In genomic region chr2:110177879-110178278, GRCm38 (mm10) we compare ENCODE assay signal across 8 mouse cellular contexts.
A peak's percentile ranks its signal among the peaks of the same experiment; 100 is the strongest.
DNase-seq lines count a peak whose midpoint lies in the region; ATAC-seq and TF ChIP-seq lines count a peak whose summit lies in the region.

No protein-coding gene starts in this region.

- WGBS in kidney, embryonic 14.5 days = 51% methylated on average over 7 of the region's 7 CpGs
- WGBS in cerebellum, adult 2 months = 9% methylated on average over 7 of the region's 7 CpGs
- WGBS in limb, embryonic 14.5 days = 19% methylated on average over 7 of the region's 7 CpGs

- ATAC-seq in kidney, embryonic 14.5 days (ENCODE audit: low FRiP score, low TSS enrichment) = no peak
- ATAC-seq in limb, embryonic 14.5 days (ENCODE audit: low FRiP score, low read depth) = no peak

- H3K27ac ChIP-seq in kidney, embryonic 14.5 days (ENCODE audit: low read depth, low read length) = no peak overlapping the region
- no peak overlapping the region for H3K27ac ChIP-seq in cerebellum, adult 2 months (ENCODE audit: insufficient read depth, low read length)
- peak overlapping the region; percentile 77 for H3K27ac ChIP-seq in limb, embryonic 14.5 days (replicated peaks; ENCODE audit: low read depth, low read length)

- H3K4me2 ChIP-seq in kidney, embryonic 14.5 days (replicated peaks; ENCODE audit: low read depth, low read length) = no peak overlapping the region
- no peak overlapping the region for H3K4me2 ChIP-seq in limb, embryonic 14.5 days (replicated peaks; ENCODE audit: low read depth, low read length, severe bottlenecking)

- H3K4me1 ChIP-seq in kidney, embryonic 14.5 days (ENCODE audit: control insufficient read depth, insufficient read depth, low read length) = peaks cover 32% of the 10 kb centered on the region
- peaks cover 20% of the 10 kb centered on the region for H3K4me1 ChIP-seq in cerebellum, adult 2 months (ENCODE audit: control insufficient read depth, insufficient read depth, low read length)
- H3K4me1 ChIP-seq in limb, embryonic 14.5 days (ENCODE audit: control insufficient read depth, insufficient read depth, low read length) = peaks cover 62% of the 10 kb centered on the region

- no peaks in the 10 kb centered on the region for H3K9me3 ChIP-seq in kidney, embryonic 14.5 days (ENCODE audit: control insufficient read depth, low read length)
- H3K9me3 ChIP-seq in limb, embryonic 14.5 days (ENCODE audit: control insufficient read depth, low read length) = no peaks in the 10 kb centered on the region

- H3K9ac ChIP-seq in kidney, embryonic 14.5 days (ENCODE audit: low read depth, low read length) = no peak overlapping the region
- H3K9ac ChIP-seq in limb, embryonic 14.5 days (ENCODE audit: low read depth, low read length, severe bottlenecking) = no peak overlapping the region

- no peak for TF ChIP-seq POLR2A in cerebellum, adult 2 months (IDR thresholded peaks at IDR 0.05; ENCODE audit: borderline replicate concordance, insufficient read depth, low read length)
- TF ChIP-seq POLR2A in limb, embryonic 14.5 days (IDR thresholded peaks at IDR 0.05; ENCODE audit: borderline replicate concordance, extremely low read depth, insufficient read depth, insufficient read length) = no peak

- no peak for TF ChIP-seq CTCF in cerebellum, adult 2 months (IDR thresholded peaks at IDR 0.05; ENCODE audit: borderline replicate concordance, insufficient read depth, low read depth, low read length)

- peak; percentile 83 for DNase-seq in kidney, adult 11 months
- peak; percentile 57 to 70 for DNase-seq in cerebellum, adult 2 months
- DNase-seq in heart, postnatal 14 days = peak; percentile 69 to 73
- peak; percentile 76 for DNase-seq in limb, embryonic 14.5 days (ENCODE audit: low spot score)
- no peak for DNase-seq in spleen, adult 18-20 months
- no peak for DNase-seq in urinary bladder, postnatal 10 days (ENCODE audit: low spot score)
- no peak for DNase-seq in embryo, embryonic 10.5 days (ENCODE audit: low spot score)

- intact Hi-C loops in heart, postnatal 14 days (cut with DNase I) = no loop called here

- no peaks in the 10 kb centered on the region for H3K36me3 ChIP-seq in kidney, embryonic 14.5 days (ENCODE audit: control insufficient read depth, insufficient read depth, low read length)
- H3K36me3 ChIP-seq in limb, embryonic 14.5 days (ENCODE audit: control insufficient read depth, insufficient read depth, low read length) = no peaks in the 10 kb centered on the region

- H3K27me3 ChIP-seq in kidney, embryonic 14.5 days (ENCODE audit: control insufficient read depth, insufficient read depth, low read length) = no peaks in the 10 kb centered on the region
- H3K27me3 ChIP-seq in cerebellum, adult 2 months (ENCODE audit: control insufficient read depth, insufficient read depth, low read length) = no peaks in the 10 kb centered on the region
- H3K27me3 ChIP-seq in limb, embryonic 14.5 days (ENCODE audit: control insufficient read depth, insufficient read depth, low read length) = no peaks in the 10 kb centered on the region

- no peak overlapping the region for H3K4me3 ChIP-seq in kidney, embryonic 14.5 days (ENCODE audit: low read length)
- H3K4me3 ChIP-seq in cerebellum, adult 2 months (replicated peaks; ENCODE audit: insufficient read depth, low read depth, low read length) = no peak overlapping the region
- no peak overlapping the region for H3K4me3 ChIP-seq in limb, embryonic 14.5 days (replicated peaks; ENCODE audit: low read length)

Comparison
In these comparisons a context has a peak if more than half of its experiments do, and no peak if none do; other contexts are left out.
1. DNase-seq: peak in kidney, adult 11 months (single experiment), cerebellum, adult 2 months (2 of 2), heart, postnatal 14 days (2 of 2) and limb, embryonic 14.5 days (single experiment); none in spleen, adult 18-20 months (0 of 2), urinary bladder, postnatal 10 days (single experiment) and embryo, embryonic 10.5 days (single experiment).